Mouse (Mus musculus) CH12.LX (cell line): ENCODE results near the gene Pip5k1b. TPM values are rescaled to one million over a fixed set of nuclear protein-coding genes. Genes with fewer than 3 reads are reported as not detected.

ENCODE experiments used
- DNase-seq: peaks from one replicate; pipeline ENCODE4 v3.0.0-alpha.2; 2013; ENCODE audit errors: extremely low read depth
- H3K27ac ChIP-seq: 2 replicates; pipeline ENCODE4 v1.5.1; 2012; ENCODE audit warnings: low read depth, mild to moderate bottlenecking, control low read depth, moderate library complexity; ENCODE audit not compliant: insufficient read depth
- H3K27me3 ChIP-seq: replicated peaks from 2 replicates; pipeline ENCODE3; 2012; ENCODE audit warnings: inconsistent platforms
- H3K36me3 ChIP-seq, 2 experiments: replicated peaks in 1 of 2; 2 replicates each; pipeline versions ENCODE3 to v1.6.1; 2012; ENCODE audit warnings: inconsistent platforms in 1 of 2, low read length in 1 of 2, mild to moderate bottlenecking in 1 of 2, mixed read lengths in 1 of 2, moderate library complexity in 1 of 2; ENCODE audit not compliant: control insufficient read depth in 1 of 2, insufficient read depth in 1 of 2
- H3K4me1 ChIP-seq, 2 experiments: 2 replicates each; pipeline ENCODE4 v1.6.1; 2012; ENCODE audit warnings: inconsistent platforms in 1 of 2, moderate library complexity in 1 of 2; ENCODE audit not compliant: insufficient read depth in 2 of 2, control insufficient read depth in 1 of 2
- H3K4me2 ChIP-seq: 2 replicates; pipeline ENCODE4 v1.6.1; 2012; ENCODE audit warnings: low read depth, mild to moderate bottlenecking, control low read depth; ENCODE audit not compliant: poor library complexity, insufficient read depth, severe bottlenecking
- H3K4me3 ChIP-seq, 3 experiments: fragments of 150-350 bp in 1 of 3; sonication (generic) in 1 of 3; replicated peaks in 1 of 3; 2 replicates each; pipeline versions ENCODE3 to v1.5.1; 2011 to 2012; ENCODE audit warnings: low read depth in 2 of 3, low read length in 2 of 3, mild to moderate bottlenecking in 2 of 3, moderate library complexity in 2 of 3, control low read depth in 1 of 3, improper control_type of control experiment in 1 of 3, inconsistent platforms in 1 of 3, mixed read lengths in 1 of 3; ENCODE audit not compliant: poor library complexity in 1 of 3
- H3K79me2 ChIP-seq: replicated peaks from 2 replicates; pipeline ENCODE4 v1.6.1; 2012; ENCODE audit warnings: mild to moderate bottlenecking, moderate library complexity; ENCODE audit not compliant: control insufficient read depth, poor library complexity, insufficient read depth, severe bottlenecking; ENCODE audit errors: extremely low read depth
- H3K9ac ChIP-seq: 2 replicates; pipeline ENCODE4 v1.6.1; 2012; ENCODE audit warnings: low read depth, mild to moderate bottlenecking, control low read depth, moderate library complexity; ENCODE audit not compliant: insufficient read depth
- H3K9me3 ChIP-seq: replicated peaks from 2 replicates; pipeline ENCODE3; 2012; ENCODE audit warnings: low read length, inconsistent platforms, mixed read lengths
- BHLHE40 ChIP-seq: IDR thresholded peaks from 2 replicates; pipeline ENCODE4 v1.6.1; 2011; ENCODE audit warnings: mild to moderate bottlenecking, low read depth, low read length, improper control_type of control experiment
- CHD1 ChIP-seq: IDR thresholded peaks from 2 replicates; pipeline ENCODE4 v1.6.1; 2012; ENCODE audit warnings: low read depth, low read length, improper control_type of control experiment, inconsistent platforms
- CHD2 ChIP-seq: IDR thresholded peaks from 2 replicates; pipeline ENCODE4 v1.6.1; 2011; ENCODE audit warnings: low read length, improper control_type of control experiment
- CTCF ChIP-seq, 2 experiments: IDR thresholded peaks in 1 of 2; conservative IDR thresholded peaks in 1 of 2; 2 replicates each; pipeline ENCODE4 v1.5.1; 2011 to 2012; ENCODE audit warnings: low read depth in 2 of 2, low read length in 2 of 2, improper control_type of control experiment in 1 of 2, inconsistent platforms in 1 of 2, mild to moderate bottlenecking in 1 of 2, moderate library complexity in 1 of 2
- ELF1 ChIP-seq: IDR thresholded peaks from 2 replicates; pipeline ENCODE4 v1.6.1; 2014; ENCODE audit warnings: low read depth, mild to moderate bottlenecking, inconsistent platforms, low read length, improper control_type of control experiment
- EP300 ChIP-seq: IDR thresholded peaks from 2 replicates; pipeline ENCODE4 v1.6.1; 2011; ENCODE audit warnings: low read length, improper control_type of control experiment
- ETS1 ChIP-seq: conservative IDR thresholded peaks from 2 replicates; pipeline ENCODE4 v1.6.1; 2012; ENCODE audit warnings: low read depth, mild to moderate bottlenecking, inconsistent platforms, low read length, improper control_type of control experiment, moderate library complexity
- GABPA ChIP-seq: IDR thresholded peaks from 2 replicates; pipeline ENCODE4 v1.6.1; 2012; ENCODE audit warnings: low read depth, low read length, improper control_type of control experiment, inconsistent platforms; ENCODE audit not compliant: insufficient replicate concordance
- IRF4 ChIP-seq: IDR thresholded peaks from 2 replicates; pipeline ENCODE4 v1.6.1; 2014; ENCODE audit warnings: low read depth, mild to moderate bottlenecking, inconsistent platforms, low read length, improper control_type of control experiment
- JUN ChIP-seq: IDR thresholded peaks from 2 replicates; pipeline ENCODE4 v1.6.1; 2011; ENCODE audit warnings: low read depth, mild to moderate bottlenecking, low read length, improper control_type of control experiment, moderate library complexity; ENCODE audit not compliant: insufficient read depth
- KAT2A ChIP-seq: IDR thresholded peaks from 2 replicates; pipeline ENCODE4 v1.6.1; 2012; ENCODE audit warnings: low read length, improper control_type of control experiment, inconsistent platforms; ENCODE audit not compliant: insufficient replicate concordance
- MAFK ChIP-seq: IDR thresholded peaks from 2 replicates; pipeline ENCODE4 v1.6.1; 2011; ENCODE audit warnings: low read length, improper control_type of control experiment; ENCODE audit not compliant: insufficient replicate concordance
- MEF2A ChIP-seq: IDR thresholded peaks from 2 replicates; pipeline ENCODE4 v1.6.1; 2014; ENCODE audit warnings: low read depth, mild to moderate bottlenecking, inconsistent platforms, low read length, improper control_type of control experiment, borderline replicate concordance
- MYC ChIP-seq: IDR thresholded peaks from 2 replicates; pipeline ENCODE4 v1.6.1; 2011; ENCODE audit warnings: low read depth, mild to moderate bottlenecking, improper control_type of control experiment, low read length
- NELFE ChIP-seq: IDR thresholded peaks from 2 replicates; pipeline ENCODE4 v1.6.1; 2011; ENCODE audit warnings: low read depth, low read length, improper control_type of control experiment
- NRF1 ChIP-seq: IDR thresholded peaks from 2 replicates; pipeline ENCODE4 v1.6.1; 2014; ENCODE audit warnings: low read depth, mild to moderate bottlenecking, inconsistent platforms, low read length, improper control_type of control experiment, moderate library complexity
- RCOR1 ChIP-seq: conservative IDR thresholded peaks from 2 replicates; pipeline ENCODE4 v1.6.1; 2012; ENCODE audit warnings: low read depth, mild to moderate bottlenecking, inconsistent platforms, low read length, improper control_type of control experiment
- USF2 ChIP-seq: conservative IDR thresholded peaks from 2 replicates; pipeline ENCODE4 v1.6.1; 2011; ENCODE audit warnings: low read depth, low read length, improper control_type of control experiment
- ZC3H11A ChIP-seq: IDR thresholded peaks from 2 replicates; pipeline ENCODE4 v1.6.1; 2012; ENCODE audit warnings: low read depth, mild to moderate bottlenecking, inconsistent platforms, low read length, improper control_type of control experiment
- ZNF384 ChIP-seq: IDR thresholded peaks from 2 replicates; pipeline ENCODE4 v1.6.1; 2012; ENCODE audit warnings: low read depth, low read length, improper control_type of control experiment, inconsistent platforms
- dilution Hi-C: fragments of 300-500 bp; cut with MboI; formaldehyde crosslinking; loops from 2 replicates; pipeline ENCODE4 v1.14.3; 2020; ENCODE audit warnings: low sequenced_read_pairs; ENCODE audit not compliant: extremely low pct_unique_long_range_greater_than_20kb, extremely low pct_ligation_motif_present
- in situ Hi-C: fragments of 300-500 bp; cut with MboI; formaldehyde crosslinking; loops from 3 replicates; pipeline ENCODE4 v1.14.3; 2019; ENCODE audit warnings: low sequenced_read_pairs, low pct_ligation_motif_present, low pct_unique_long_range_greater_than_20kb, mixed read lengths
- polyA plus RNA-seq: library from polyadenylated mRNA; unstranded; fragments of >175 nt; gene quantifications from 2 replicates; pipeline ENCODE4 v1.2.1, GENCODE M21; 2012; ENCODE audit warnings: low read depth; ENCODE audit not compliant: insufficient read length
- total RNA-seq, 2 experiments: library from RNA; depleted of rRNA; stranded (reverse); fragments of 300-350 nt in 1 of 2; fragments of >200 nt in 1 of 2; gene quantifications; 2 replicates each; pipeline ENCODE4 v1.2.3; 2012 to 2014

Pip5k1b gene
- total and polyA plus RNA-seq, 3 experiments = 1.7 to 2.9 (median 2.0) TPM

DNA sequence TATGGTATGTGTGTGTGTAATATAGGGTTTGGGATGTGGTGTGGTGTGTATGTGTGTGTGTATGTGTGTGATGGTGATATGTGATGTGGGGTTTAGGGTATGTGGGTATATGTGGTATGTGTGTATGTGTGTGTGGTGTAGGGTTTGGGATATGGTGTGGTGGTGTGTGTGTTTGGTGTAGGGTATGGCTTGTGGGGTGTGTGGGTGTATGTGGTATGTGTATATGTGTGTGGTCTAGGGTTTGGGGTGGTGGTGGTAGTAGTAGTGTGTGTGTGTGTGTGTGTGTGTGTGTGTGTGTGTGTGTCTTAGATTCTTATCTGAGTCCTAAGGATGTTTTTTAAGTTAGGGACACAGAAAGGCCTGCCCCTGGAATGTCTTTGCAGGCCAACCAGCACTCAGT, 37.3 kb downstream of the Pip5k1b start:
- in situ Hi-C loops = no loop called here

GRCm38 (mm10) chr19:24517057-24517456, 38.6 kb downstream of the Pip5k1b start:
- no peaks in the 10 kb centered on the region for H3K27me3 ChIP-seq
- no peak for DNase-seq
- dilution Hi-C loops (no loop called here), in situ Hi-C loops (no loop called here)
- no peaks in the 10 kb centered on the region for H3K79me2 ChIP-seq
- no peak overlapping the region for H3K9ac ChIP-seq
- no peak overlapping the region for H3K4me2 ChIP-seq
- no peak overlapping the region for H3K27ac ChIP-seq
- no peaks in the 10 kb centered on the region for H3K36me3 ChIP-seq
- TF ChIP-seq ZNF384 (no peak), BHLHE40 (no peak), JUN (no peak), ZC3H11A (no peak), RCOR1 (no peak)
- H3K4me3 ChIP-seq = no peak overlapping the region
- no peaks in the 10 kb centered on the region for H3K9me3 ChIP-seq
- no peaks in the 10 kb centered on the region for H3K4me1 ChIP-seq

More for the DNA sequence above, 37.3 kb downstream of the Pip5k1b start:
- Histone ChIP-seq H3K27ac (no peak overlapping the region), H3K79me2 (no peaks in the 10 kb centered on the region), H3K36me3 (no peaks in the 10 kb centered on the region), H3K4me2 (no peak overlapping the region), H3K9me3 (no peaks in the 10 kb centered on the region), H3K9ac (no peak overlapping the region), H3K27me3 (no peaks in the 10 kb centered on the region), H3K4me3 (no peak overlapping the region), H3K4me1 (no peaks in the 10 kb centered on the region)
- DNase-seq = no peak
- TF ChIP-seq JUN = no peak
- TF ChIP-seq CTCF (conservative IDR thresholded peaks at IDR 0.05 in 1 of 2, IDR thresholded peaks at IDR 0.05 in 1 of 2; ENCODE audit: low read depth in 2 of 2, low read length in 2 of 2) = no peak
- no peak for TF ChIP-seq IRF4
- TF ChIP-seq ELF1 = no peak
- no peak for TF ChIP-seq USF2
- no peak for TF ChIP-seq NELFE
- no peak for TF ChIP-seq EP300
- TF ChIP-seq CHD1 = no peak
- no peak for TF ChIP-seq MYC
- no peak for TF ChIP-seq ETS1
- TF ChIP-seq KAT2A = no peak
- TF ChIP-seq NRF1 = no peak
- TF ChIP-seq CHD2 = no peak
- no peak for TF ChIP-seq GABPA
- TF ChIP-seq ZC3H11A = no peak
- TF ChIP-seq MAFK = no peak
- TF ChIP-seq MEF2A = no peak
- dilution Hi-C loops = no loop called here
